Mouse (Mus musculus): ENCODE measurements around the gene Brpf3.

DNA sequence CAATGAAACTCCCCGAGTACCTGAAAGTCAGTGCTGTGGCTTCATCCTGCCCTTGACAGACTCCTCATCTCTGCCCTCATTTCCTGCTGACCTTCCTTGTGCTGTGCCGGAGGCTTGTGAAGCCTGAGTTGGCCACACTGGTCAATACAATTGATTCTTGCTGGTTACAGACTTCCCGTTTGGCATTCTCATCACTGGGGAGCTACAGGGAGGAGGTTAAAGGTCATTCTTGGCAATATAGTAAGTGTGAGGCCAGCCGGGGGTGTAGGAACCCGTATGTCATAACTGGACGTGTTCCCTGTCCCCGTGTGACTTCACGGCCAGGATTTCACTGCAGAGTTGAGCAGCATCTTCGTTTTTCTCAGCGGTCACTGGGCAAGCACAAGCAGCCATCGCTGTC, 70.9 kb downstream of the Brpf3 start:
- no peak for TF ChIP-seq CTCF (IDR thresholded peaks at IDR 0.05; ENCODE audit: extremely low read depth, insufficient read depth, insufficient read length, insufficient replicate concordance)
- no peak for TF ChIP-seq POLR2A (IDR thresholded peaks at IDR 0.05; ENCODE audit: low read depth, low read length)
